Mouse (Mus musculus) thymus, postnatal 14 days (tissue): ENCODE data around the gene Lingo1.

Experiments
- DNase-seq: peaks from one replicate; pipeline ENCODE4 v3.0.0; 2021

Gene Lingo1

DNA sequence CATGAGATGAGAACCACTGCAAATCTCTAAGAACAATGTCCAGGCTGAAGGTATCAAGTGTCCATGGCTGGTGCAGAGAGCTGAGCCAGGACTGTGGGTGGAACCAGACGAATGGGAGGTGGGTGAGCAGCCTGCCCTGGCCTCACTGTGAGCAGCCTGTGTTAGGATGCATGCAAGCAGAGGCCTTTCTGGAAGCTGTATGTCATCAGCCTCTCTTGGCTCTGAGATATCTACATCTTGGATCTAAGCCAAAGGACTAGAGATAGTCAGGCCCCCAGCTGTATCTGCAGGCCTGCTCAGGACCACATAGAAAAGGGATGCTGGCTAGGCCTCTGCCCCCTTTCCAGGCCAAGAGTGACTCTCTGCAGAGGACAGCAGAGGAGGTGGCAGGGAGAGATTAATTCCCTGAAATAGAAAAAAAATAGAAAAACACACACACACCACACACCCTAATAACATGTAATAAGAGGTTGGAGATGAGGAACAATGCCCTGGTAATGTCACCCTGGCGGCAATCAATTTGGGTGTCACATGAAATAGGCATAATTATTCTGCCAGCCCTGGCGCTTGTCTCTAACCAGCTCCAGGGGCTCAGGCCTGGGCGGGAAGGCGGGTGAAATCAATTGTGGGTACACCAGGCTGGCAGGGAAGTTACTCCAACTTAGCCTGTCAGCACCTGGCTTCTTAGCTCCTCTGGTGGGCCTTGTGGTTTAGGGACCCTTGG lies 166.4 kb downstream of the Lingo1 start:
- DNase-seq = no peak

DNA sequence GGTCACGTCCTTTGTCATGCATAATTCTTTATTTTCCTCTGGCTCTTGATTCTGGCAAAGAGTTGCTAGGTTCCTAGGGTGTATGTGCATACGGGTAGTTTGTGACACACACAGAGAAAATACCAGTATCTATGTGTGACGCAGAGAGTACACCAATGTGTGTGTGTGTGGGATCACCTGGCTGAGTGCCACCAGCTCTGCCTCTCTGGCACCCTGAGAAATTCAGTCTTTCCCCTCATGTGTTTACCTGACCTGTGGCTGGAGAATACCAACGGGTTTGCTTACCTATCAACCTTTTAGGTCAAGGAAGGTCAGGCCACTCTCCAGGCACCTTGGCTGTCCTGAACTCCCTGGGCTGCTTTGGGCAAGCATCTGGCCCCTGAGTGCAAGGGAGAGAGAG lies 169.0 kb downstream of the Lingo1 start:
- DNase-seq = no peak

DNA sequence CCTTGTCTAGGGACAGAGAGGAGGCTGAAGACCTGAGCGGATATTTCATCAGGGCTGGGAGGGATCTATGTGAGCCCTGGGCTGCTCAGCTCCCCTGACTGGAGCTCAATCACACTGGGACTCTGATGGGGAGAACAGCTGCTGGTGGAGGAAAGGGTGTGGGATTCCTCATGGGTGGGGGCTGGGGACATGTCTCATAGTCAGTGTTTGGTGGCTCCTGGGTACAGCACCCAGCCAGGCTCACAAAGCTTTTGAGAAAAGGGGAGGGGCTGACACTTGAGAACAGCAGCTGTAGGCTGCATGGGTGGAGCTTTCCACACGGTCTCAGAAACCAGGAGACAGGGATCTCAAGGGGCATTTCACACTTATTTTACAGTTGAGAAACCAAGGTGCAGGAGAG lies 171.3 kb downstream of the Lingo1 start:
- DNase-seq = no peak

DNA sequence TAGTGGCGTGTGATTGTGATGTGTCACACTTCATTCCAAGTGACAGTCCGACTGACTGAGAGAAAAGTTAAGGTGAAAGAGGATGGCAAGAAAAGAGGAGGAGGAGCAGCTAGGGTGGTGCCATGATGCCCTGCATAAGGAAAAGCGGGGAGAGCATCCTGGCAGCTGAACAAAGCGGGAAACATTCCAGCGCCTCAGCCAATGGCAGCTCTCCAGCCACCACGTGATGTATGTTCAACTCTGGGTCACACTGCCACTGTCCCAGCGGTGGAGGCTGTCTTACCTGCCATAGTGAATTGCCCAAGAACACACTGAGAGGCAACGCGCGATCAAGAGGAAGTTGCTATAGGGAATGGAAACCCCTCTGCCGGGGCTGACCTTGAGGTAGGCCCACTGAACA lies 172.9 kb downstream of the Lingo1 start:
- DNase-seq = no peak

DNA sequence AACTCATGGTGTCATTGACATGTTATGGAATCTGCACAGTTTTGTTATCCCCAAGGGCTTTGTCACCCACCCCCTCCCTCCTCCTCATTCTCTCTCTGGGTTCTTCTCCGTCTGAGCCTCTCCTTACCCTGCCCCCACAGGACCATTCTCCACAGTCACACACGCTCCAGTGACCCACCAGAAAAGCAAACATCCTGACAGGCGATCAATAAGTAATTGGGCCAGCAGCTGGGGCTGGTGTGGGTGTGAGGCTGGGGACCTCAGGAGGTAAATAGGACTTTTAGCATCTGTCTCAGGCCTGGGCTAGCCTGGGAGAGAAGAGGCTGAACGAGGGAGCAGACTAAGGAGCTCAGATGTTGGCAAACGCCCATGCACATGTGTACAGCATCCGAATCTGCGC lies 173.5 kb downstream of the Lingo1 start:
- DNase-seq = no peak

DNA sequence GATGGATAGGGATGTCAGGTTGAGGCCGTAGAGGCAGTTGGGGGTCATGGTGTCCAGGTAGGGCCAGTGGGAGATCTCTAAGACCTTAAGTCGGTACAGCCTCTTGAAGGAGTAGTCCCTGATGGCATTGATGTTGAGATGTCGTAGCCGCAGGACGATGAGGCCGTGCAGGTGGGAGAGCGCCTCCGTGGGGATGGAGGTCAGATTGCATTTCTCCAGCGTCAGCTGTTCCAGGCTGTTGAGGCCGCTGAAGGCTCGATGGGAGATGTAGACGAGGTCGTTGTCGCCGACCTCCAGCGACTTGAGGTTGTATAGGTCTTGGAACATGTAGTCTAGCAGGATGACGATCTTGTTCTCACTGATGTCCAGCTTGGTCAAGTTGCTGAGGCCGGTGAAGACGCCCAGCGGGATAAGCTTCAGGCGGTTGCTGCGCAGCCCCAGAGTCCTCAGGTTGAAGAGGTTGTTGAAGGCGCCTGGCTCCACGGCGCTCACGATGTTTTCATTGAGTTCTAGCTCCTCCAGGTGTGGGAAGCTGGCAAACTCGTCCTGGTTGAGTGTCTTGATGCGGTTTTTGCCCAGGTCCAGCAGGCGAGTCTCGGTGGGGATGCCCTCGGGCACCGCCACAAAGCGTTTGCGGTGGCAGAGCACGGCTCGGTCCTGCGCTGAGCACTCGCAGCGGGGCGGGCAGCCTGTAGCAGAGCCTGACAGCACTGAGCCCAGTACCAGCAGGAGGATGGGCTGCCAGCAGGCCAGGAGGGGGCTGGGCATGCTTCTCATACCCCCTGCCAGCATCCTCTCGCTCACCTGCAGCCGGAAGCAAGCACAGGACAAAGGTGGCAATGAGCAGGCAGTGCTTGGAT lies 175.5 kb downstream of the Lingo1 start:
- DNase-seq = no peak

- no peak for DNase-seq
Observed at GRCm38 (mm10) chr9:56619715-56620114, 176.6 kb downstream of the Lingo1 start.

DNA sequence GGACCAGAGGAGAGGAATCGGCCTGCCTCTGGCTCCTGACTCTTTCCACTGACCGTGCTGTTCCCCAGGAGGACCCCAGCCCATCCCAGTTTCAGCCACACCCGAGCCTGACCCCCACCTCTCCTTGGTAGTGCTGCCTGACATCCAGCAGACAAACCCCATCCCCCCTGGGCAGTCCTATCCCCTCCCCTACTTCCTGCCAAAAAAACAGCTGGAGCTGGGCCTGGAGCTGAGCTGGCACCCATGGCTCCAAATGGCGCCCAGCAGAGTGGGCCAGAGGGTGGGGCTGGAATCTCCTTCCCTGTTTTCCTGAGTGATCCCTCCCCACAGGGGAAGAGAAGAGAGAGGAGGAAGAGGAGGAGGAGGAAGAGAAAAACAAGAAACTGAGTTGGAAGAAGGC lies 177.6 kb downstream of the Lingo1 start:
- no peak for DNase-seq

DNA sequence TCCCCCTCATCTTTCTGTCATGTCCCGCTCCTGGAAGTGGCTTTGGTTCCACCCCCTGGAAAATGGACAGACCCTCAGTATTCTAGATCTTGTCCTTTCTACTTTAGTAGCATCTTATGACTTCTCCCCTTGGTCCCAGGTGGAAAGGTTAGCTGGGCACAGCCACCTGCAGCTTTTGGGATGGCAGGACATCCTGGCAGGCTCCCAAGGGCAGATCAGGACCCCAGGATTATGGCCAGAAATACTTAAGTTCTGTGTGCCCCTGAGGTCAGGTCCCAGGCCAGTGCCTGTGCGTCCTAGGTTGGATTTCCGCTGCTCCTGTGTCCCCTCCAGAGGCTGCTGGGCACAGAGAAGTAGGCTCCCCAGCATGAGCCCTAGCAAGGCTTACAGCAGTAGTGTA lies 180.2 kb downstream of the Lingo1 start:
- no peak for DNase-seq

GRCm38 (mm10) chr9:56612798-56613183 lies 183.5 kb downstream of the Lingo1 start:
- DNase-seq = no peak

GRCm38 (mm10) chr9:56611912-56612797 lies 184.1 kb downstream of the Lingo1 start:
- no peak for DNase-seq

- DNase-seq = no peak
Observed at GRCm38 (mm10) chr9:56610955-56611354, 185.3 kb downstream of the Lingo1 start.

DNA sequence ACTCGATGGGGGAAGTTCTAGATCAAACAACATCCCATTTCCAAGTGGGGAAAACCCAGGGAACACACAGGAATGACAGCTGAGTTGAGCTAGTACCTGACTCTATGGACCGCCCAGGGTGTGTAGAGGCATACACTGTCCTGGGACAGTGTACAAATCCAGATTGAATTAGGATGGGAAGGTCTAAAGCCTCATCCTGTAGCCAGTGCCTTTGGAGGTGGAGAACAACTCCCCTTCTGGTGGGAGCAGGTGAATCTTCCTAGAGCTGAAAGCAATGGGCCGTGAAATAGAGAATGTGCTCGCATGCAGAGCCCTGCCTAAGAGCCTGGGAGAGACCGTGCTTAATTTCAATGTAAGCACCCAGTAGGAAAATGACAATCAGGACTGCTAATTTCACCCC lies 185.8 kb downstream of the Lingo1 start:
- DNase-seq = no peak

DNA sequence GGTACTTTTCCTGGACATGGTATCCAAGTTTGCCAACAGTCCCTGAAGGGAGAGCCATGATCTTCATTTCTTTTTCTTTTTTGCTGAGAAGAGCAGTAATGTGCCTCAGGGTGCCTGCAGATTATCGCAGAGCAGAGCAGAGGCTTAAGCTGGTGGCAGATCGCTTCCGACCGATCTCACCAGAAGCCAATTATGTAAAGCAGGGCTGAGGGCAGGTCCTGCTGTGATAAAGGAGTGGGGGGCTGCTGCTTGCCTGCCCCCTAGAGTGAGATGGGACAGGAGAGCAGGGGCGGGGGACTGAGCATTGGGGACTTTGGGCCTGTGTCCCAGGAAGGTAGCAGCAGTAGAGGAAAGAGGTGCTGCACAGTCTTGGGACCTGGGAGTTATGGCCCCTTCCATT lies 186.8 kb downstream of the Lingo1 start:
- DNase-seq = no peak

DNA sequence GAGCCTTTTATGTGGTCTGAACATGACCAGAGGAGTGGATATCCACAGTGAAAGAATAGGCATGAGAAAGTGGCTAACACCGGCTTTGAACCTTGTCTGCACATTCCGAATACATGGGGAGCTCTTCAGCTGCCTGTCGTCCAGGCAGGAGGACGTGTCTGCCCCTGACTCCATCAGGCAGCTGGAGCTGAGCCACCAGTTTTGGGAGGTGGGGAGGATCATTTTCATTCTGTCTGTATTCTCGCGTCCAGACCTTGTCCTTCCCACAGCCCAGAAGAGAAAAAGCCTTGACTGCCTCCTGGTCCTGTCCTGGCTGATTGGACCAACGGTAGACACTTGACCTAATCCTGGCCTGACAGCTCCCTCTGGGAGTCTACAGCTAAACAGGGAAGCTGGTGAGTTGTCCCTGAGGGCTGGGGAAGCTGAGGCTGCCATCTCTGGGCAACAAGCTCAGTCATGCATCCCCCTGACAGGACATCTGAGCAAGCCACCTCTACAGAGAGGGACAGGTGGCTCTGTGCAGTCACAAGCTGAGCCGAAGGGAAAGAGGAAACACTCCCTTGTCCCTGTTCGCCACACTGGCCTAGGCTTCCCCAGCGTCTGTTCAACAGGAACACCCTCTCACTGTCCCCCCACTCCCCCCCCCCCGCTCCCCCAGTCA lies 187.4 kb downstream of the Lingo1 start:
- no peak for DNase-seq

DNA sequence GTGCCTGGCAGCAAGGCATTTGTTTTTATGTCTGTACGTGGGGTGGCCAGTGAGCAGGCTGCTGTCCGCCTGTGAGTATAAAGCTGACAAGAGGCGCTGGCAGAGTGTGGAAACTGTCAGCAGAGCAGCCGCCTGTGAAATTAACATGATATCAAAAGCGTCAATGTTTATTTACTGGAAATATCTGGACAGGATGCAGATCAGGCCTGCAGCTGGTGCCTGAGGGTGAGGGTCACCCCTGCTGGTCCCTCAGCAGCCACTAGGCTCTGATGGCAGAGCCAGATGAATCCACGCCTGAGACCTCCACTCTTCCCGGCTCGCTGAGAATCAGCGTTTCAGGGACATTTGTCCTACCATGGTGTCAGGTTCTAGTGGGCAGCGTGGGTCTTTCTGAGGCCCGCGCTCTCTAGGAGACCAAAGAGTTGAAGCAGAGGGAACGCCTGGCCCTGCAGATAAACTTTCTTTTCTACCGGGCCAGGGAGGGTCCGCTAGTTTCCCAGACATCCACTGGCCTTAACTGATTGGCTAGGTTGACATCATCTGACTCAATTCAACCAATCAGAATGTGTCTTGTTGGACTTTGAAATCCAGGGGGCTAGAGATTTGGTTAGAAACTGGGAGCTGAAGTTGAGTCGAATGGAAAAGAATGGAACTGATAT lies 190.1 kb downstream of the Lingo1 start:
- DNase-seq = no peak

GRCm38 (mm10) chr9:56605443-56605806 lies 190.8 kb downstream of the Lingo1 start:
- DNase-seq = no peak

DNA sequence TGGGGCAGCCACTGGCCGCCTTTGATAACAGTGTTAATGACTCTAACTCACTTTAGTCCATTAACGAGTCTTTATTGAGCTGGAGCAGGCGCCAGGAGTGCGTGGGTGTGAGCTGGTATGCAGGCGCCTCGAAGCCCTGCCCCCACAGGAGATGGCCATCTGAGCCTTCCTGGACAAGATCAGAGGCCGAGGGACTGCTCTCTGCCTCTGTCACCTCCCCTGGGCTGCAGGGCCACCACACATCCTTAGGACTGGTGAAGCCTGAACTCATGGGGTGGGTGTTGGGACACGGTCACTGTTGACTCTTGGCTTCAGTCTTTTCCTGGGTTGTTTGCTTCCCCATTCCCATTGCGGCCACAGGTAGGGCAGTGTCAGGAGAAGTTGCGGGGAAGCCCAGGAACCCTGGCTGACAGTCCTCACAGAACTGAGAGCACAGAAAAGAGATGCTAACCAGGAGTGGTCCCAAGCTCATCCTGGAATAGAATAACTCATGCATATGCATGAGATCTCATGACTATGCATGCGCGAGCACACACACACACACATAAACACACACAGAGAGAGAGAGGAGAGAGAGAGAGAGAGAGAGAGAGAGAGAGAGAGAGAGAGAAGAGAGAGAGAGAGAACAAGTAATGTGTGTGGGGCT lies 191.3 kb downstream of the Lingo1 start:
- DNase-seq = no peak

DNA sequence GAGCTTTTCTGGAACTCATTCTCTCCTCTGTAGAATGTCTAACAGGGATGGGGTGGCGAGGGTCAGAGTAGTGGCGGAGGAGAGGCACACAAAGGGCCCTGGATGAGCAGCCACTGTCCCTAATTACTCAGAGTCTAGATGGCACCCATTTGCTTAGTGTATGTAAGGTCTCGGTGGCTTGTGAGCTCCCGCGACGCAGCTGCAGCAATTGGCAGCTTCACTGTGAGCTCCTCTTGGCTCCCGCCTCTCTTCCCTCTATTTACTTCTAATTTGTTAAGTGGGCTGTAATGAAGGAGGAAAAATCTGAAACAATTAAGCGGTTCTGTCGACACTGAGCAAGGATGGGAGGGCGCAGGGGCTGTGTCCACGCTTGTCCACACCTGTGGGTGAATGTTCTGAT lies 195.6 kb downstream of the Lingo1 start:
- DNase-seq = no peak

- DNase-seq = no peak
Observed at GRCm38 (mm10) chr9:56592639-56593038, 203.6 kb downstream of the Lingo1 start.

GRCm38 (mm10) chr9:56591248-56591888 lies 204.9 kb downstream of the Lingo1 start:
- DNase-seq = no peak
